Mouse (Mus musculus) lung, postnatal 10 days (tissue): ENCODE results near the gene Ear14.

Experiments
- DNase-seq: peaks from one replicate; pipeline ENCODE4 v3.0.0; 2021

Gene Ear14

DNA sequence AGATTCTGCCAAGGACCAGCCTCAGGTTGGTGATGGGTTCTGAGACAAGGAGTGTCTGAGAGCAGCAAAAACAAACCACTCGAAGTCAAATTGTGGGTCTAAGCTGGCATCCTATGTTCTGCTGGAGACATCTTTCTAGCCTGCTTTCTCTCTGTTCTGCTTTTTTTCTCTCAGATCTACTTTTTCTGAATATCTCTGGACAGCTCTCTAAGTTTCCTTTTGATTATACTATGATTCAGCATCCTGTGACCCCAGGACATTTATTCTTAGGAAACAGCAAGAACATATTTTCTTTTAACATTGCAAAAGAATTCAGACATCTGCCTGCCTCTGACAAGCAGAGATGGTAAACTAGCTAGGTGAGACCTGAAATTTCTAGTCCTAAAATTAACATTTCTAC lies 50.4 kb downstream of the Ear14 start:
- DNase-seq, result no peak
